Mouse (Mus musculus): ENCODE measurements at regions not wholly inside any gene's neighbourhood (a gene's known extent, or its start where the extent isn't known, plus 50 kb on each side); places are given as distances from the start of the nearest gene placed in this dataset.

DNA sequence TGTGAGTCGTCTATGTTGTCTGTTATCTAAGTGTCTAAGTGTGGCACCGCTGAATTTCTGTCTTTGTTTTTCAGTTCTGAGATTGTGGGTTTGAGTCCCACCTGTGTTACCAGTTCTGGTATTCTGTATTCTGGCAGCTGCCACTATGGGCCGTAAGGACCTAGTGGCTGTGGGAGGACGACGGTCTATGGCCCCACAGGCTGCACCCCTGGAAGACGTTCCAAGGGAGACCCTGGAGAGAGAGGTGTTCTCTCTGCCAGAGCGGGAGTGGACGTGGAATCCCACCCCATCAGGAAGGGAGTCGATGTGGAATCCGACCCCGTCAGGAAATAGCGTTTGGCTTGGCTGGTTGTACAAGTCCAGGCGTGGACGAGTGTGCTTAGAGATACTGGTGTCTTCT, 53.2 kb upstream of the Btbd35f2 start:
- peak in 1 of 2 experiments; percentile 1 for DNase-seq (ENCODE audit: low spot score in 2 of 2)
